Mouse (Mus musculus) testis, postnatal 10 days (tissue): Measurements from ENCODE around the gene Rhox3c.
"Not testable (repeated sequence)": the region's sequence is repeated elsewhere in the genome, so short reads cannot be mapped to it uniquely, and the experiment has no call there.

Experiments
- DNase-seq: peaks from one replicate; pipeline ENCODE4 v3.0.0; 2021; ENCODE audit warnings: low spot score

The Rhox3c gene

GRCm38 (mm10) chrX:37458285-37458684 is at the start of gene Rhox3c:
TSS of gene Rhox3c (plus strand) at chrX:37458585.
- DNase-seq: not testable (repeated sequence)

- not testable (repeated sequence) for DNase-seq
Measured at GRCm38 (mm10) chrX:37411767-37412166, 46.6 kb upstream of the Rhox3c start, which contains the start of gene Rhox2b. TSS of gene Rhox2b (plus strand) at chrX:37412067.

GRCm38 (mm10) chrX:37432194-37432593 is 26.2 kb upstream of the Rhox3c start, which contains the start of gene Rhox4b:
TSS of gene Rhox4b (plus strand) at chrX:37432494.
- DNase-seq: not testable (repeated sequence)

DNA sequence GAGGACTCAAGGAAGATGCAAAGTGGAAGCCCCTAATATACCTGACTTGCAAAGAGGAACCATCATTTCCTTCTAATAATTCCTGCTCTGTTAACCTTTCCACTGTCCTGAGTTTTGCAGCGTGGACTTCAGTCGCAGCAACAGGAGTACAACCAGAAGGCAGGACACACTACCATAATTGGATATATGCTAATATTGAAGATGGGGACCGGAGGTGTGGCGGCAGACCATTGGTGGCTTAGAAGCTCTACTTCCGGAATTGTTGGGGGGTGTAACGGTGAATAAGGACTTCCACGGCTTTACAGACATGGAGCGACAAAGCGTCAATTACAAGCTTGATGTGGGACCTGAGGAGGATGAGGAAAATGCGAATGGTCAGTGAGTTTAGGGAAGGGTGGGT is 5.0 kb upstream of the Rhox3c start, which contains the start of gene Rhox2c:
Rhox2c (plus strand) TSS at position 301 of the 400 bp plus-strand sequence.
- not testable (repeated sequence) for DNase-seq

GRCm38 (mm10) chrX:37480037-37480436 is 21.7 kb downstream of the Rhox3c start, which contains the start of gene Rhox4c:
TSS of gene Rhox4c (plus strand) at chrX:37480337.
- DNase-seq: not testable (repeated sequence)

- not testable (repeated sequence) for DNase-seq
Measured at GRCm38 (mm10) chrX:37514059-37514458, 55.7 kb downstream of the Rhox3c start, which contains the start of gene Rhox4d. TSS of gene Rhox4d (plus strand) at chrX:37514359.
